Mouse (Mus musculus) kidney, adult 2 months (tissue): ENCODE measurements around the gene Slc9a2.
"Not testable (repeated sequence)": the region's sequence is repeated elsewhere in the genome, so short reads cannot be mapped to it uniquely, and the experiment has no call there.

Experiments
- CTCF ChIP-seq: fragments of 200-500 bp; conservative IDR thresholded peaks from 2 replicates; pipeline ENCODE4 v1.5.1; 2011; ENCODE audit warnings: low read depth, mild to moderate bottlenecking, control low read depth, low read length, moderate library complexity, mixed read lengths; ENCODE audit not compliant: insufficient read depth, insufficient read length
- POLR2A ChIP-seq: fragments of 200-500 bp; IDR thresholded peaks from one replicate; pipeline ENCODE4 v1.6.1; 2011; ENCODE audit warnings: low read depth, low read length, control low read depth

GRCm38 (mm10) chr1:40738246-40738645 lies 57.9 kb downstream of the Slc9a2 start:
- TF ChIP-seq CTCF, POLR2A: not testable (repeated sequence)
